Mouse (Mus musculus) ovary, postnatal 36 days (tissue): ENCODE measurements around the gene Siah3.

Experiments used
- DNase-seq: peaks from one replicate; pipeline ENCODE4 v3.0.0; 2022; ENCODE audit warnings: low spot score, mixed read lengths

Siah3 gene

DNA sequence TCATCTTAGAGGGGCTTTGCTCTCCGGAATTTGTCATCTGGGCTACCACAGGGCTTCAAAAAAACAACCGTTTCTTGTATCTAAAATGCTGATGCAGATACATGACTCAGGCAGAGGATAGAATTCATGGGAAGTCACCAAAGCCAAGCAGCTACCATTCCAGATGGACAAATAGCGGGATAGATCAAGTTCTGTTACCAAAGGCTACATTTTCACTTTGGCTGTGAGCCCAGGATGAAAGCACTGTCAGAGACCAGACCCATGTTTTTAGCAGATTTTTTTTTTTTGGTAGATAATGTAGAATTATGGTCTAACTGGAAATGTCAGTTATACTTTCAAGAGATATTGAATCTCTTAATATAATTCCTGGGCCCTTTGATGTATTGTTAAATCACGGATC is 7.4 kb downstream of the Siah3 start:
- no peak for DNase-seq

DNA sequence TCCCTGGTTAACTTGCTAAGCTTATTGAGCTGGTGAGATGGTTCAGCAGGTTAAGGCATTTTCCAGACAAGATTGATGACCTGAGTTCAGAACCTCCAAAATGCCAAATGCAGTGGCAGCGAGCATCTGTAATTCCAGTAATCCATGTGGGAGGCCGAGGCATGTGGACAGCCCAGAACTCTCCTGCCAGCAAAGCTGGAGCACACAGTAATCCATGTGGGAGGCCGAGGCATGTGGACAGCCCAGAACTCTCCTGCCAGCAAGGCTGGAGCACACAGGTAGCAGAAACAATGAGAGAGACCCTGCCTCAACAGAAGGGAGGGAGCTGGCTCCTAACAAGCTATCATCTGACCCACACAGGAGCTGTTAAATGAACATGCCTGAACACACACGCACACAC is 13.2 kb downstream of the Siah3 start:
- DNase-seq, result no peak

DNA sequence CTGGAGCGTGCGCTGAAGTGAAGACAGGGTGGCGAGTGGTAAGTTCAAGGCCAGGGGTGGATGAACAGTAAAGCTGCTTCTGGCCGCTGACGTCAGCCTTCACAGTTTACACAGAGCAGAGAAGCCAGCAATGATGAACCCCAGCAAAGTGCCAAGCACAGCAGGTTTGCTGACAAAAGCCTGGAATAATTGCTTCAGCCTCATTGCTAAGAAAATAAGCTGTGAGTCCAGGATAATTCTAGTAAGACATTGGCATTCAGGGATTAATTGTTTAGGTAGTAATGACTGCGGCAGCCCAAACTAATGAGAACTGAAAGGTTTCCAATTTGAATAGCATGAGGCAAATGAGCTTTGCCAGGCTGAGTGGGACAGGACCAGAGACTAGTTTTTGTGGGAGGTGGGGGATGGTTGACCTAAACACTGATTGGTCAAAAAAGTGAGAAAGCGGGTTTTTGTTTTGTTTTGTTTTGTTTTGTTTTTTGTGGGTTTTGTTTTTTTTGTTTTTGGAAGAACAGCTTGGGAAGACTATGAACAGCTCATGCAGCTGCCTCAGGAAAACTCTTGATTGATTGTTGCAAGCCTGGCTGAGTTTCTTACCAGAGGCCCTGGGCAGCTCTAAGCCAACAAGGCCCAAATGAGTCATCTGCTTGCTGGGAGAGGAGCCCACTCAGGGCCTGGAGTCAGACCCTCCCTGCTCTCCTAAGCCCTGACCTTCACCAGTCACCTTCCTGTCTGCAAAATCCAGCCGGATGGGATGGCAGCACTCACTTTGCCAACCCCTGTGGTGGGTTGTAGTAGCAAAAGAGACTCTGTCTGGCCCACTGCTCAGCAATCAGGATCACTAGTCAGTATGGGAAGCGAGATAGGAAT is 17.5 kb downstream of the Siah3 start:
- DNase-seq, result peak; percentile 18

DNA sequence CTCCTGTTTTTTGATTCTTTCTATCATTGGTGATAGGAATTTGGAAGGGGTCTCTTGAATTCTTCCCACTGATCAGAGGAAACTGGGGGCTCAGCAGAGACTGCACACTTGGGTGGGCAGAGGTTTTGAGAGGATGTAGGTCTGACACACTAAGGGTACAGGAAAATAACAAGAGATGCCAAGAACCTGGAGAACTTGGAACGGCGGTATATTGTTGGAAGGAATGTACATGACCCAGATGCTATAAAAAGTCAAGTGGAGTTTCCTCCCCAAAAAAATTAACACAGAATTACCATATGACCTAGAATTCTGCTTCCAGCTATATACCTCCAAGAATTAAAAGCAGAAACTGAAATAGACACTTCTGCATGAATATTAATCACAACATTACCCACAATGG is 20.1 kb downstream of the Siah3 start:
- no peak for DNase-seq

DNA sequence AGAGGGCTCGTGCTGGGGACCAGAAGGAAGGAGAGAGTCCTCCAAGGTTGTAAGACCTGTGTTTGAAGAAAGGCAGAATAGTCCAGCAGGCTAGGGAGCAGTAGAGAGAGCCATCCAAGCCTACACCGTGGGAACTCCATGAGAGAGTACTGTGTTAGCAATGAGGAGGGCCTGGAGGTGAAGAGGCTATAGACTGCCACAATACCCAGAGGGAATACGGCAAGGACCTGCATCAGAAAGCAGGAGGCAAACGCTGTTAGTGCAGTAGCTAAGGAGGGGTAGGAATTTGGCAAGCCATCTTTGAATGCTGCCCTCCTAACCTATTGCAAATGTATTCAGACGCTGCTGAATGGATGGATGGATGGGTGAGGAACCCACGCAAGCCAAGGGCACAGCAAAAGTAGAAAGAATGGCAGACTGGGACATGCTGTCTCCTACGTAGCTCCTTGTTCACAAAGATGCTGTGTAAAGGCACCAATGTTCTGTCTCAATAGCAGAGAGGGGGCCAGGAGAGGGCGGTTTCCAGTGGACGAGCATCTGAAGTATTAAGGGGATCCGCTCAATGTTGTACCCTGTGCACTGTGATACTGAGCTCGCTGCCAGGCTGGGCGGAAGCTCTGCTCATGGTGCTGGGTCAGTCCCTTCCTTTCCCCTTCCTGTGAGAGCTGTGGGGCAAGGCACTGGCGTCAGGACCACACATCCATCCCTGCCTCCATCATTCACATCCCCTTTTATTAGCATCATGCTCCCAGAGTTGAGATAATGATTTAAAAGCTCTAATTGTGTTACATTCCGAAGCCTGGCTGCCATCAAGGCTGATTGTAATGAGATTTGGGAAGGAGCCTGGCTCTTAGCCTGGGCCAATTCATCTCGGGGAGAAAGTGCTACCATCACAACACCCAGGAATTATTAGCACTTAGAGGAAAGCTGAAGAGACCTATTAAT is 26.7 kb downstream of the Siah3 start:
- no peak for DNase-seq

DNA sequence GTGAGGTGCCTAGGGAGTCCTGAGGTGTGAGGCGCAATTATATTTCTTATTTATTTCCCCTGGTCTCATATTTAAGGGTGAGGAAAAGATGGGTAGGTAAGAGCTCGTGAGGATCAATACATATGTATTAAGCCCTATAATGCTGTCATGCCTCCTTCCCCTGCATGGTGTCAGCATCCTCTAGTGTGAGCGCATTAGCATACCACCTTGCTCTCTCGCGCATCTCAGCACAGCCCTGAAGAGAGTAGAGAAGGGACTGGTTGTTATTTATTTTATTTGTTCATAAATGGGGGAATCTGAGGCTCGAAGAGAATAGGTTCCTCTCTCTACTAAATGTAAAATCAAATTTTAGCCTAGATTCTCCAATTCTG is 27.4 kb downstream of the Siah3 start:
- no peak for DNase-seq

DNA sequence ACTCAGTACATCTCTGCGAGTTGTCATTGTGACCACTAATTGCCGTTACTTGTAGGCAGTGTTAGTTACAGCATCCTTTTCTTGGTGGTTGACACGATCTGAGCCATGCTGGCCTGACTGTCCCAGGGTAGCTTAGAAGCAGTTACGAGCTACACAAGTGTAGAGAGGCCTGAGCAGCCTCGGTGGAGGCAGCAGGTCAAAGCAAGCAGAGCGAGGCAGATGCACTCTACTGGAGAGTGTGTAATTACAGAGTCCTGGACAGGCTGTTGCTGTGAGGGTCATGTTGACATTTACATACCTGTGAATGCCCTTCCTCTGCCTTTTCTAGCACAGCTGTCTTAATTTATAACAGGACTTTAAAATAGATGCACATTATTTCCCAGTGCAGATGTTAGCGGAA is 32.1 kb downstream of the Siah3 start:
- no peak for DNase-seq

DNA sequence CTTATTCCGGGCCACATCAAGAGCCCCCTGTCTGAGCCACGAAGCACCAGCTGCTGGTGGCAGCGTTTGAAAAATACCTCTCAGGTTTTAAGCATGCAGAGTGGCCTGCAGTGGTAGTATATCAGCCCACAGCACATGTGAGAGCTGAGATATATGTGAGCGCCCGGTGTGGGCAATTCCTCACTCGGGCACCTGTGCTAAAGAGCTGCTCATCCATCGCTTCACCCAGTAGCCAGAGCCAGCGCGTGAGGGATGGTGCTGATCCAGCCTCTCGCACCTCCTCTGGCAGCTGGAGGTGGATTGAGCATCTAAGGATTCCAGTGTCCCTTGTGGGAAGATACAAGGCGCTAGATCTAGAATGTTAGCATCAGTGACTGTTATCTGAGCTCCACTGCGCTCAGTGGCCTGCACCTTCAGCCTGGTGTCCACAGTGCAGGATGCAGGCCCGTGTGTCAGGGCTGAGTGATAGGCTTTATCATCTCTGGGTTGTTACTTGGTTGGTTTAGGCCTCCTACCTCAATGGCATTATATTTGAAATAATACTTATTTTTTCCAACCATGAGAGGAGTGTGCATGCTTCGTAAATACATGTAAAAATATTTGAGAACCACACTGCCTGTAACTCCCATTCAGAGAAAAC is 37.9 kb downstream of the Siah3 start:
- no peak for DNase-seq

DNA sequence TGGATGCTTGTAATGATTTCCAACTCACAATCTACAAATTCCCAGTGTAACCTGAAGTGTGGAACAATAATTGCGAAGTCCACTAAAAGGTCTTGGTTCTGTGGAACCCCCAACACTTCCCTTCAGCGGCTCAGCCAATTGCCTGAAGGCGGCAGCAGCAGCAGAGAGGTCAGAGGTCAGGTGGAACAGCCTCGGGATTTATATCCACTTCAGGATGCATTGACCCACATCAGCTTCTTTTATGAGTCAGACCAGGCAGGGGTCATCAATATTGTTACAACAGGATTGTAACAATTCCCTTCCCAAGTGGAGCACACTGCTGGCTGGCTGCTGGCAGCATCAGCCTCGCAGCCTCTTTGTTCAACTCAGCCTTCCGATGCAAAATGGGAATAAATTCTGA is 39.1 kb downstream of the Siah3 start:
- DNase-seq, result no peak

DNA sequence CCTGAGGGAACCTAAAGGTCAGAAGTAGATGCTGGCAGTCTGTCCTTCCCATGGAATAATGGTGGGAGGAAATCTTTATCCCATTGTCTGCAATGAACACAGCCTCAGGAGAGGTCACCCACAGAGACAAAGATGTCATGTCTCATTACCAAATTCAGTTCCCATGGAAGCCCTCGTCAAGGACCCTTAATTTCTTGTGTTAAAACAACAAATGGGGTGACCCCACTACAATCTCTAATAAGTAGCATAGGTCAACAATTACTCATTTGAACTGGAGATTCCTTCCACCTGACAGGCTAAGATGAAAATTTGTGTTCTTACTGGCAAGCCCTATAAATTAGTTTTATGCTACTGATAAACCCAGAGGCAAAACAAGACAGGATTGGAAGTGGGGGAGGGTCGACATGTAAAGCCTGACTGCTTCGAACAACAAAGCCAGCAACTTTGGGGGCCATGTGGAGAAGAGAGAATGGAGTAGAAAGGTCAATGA is 45.8 kb downstream of the Siah3 start:
- no peak for DNase-seq

DNA sequence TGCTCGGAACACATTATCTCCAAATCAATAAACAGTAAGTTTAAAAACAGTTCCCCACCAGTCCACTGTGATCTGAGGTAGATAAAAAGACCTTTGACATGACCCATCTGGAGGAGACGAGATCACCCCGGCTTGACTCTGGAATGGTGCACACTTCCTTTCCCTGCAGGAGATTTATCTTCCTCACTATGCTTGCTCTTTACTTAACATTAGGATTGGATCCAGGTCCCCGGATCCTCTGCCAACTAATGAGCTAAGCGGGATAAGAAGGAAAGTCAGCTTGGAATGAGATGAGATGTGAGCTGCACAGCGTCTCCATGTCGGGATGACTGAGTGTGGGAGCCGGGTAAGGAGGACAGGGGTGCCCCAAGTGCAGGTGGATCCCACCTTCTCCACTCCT is 46.7 kb downstream of the Siah3 start:
- no peak for DNase-seq

DNA sequence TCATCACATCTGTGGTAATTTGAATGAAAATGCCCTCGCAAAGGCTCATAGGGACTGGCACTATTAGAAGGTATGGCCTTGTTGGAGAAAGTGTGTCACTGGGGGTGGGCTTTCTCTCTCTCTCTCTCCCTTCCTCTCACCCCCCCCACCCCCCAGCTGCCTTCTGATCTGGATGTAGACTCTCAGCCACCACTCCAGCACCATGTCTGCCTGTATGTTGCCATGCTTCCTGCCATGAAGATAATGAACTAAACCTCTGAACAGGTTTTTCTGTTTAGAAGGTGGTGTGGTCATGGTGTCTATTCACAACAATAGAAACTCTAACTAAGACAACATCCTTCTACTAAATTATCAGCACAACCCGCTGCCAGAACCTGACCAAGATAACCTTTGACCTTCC is 48.5 kb downstream of the Siah3 start:
- no peak for DNase-seq

DNA sequence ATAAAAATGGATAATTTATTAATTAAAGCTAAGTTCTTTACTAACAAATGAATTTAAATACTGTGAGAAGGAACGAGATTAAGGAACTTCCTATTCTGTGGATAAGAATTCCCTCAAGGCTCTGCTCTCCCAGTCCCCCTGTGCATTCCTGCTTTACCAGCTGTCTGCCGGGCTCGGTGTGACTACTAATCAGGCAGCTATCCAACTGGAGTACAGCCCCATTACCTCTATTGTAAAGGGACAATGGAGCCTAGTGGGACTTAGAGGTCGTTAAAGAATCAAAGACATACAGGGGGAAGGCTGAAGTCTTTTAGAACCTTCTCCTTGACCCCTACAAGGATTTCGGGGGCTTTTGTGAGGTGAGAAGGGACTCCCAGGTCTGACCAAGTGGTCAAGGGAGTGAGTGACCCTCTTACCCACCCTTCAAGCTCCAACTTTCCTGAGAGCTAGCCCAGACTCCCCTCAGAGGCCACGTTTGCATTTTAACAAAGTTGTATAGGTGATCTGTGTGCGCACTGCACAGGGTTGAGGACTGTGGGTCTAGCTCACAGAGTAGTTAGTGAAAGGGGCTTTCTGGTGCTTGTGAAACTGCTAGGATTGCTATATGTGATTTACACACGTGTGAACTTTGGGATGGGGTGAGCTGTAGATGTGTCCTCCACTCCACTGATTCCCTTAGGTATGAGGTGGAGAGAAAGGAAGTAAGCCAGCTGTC is 49.5 kb downstream of the Siah3 start:
- no peak for DNase-seq

DNA sequence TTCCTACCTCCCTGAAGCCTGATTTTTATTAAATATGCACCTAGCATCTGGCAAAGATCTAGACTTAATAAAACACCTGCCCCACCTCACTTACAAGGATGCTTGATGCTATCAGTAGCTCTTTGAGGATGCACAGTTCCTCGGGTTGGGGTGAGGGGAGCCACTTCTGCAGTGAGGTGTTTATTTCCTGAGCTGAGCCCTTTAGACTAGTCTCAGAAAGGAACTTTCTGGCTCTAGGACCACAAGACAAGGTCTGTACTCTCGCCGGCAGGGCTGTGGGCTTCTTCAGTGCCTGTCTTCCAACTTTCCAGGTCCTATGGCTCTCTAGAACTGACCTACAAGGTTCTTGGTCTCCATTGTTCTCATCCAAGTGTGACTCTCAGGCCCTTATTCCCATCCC is 50.5 kb downstream of the Siah3 start:
- DNase-seq, result no peak

DNA sequence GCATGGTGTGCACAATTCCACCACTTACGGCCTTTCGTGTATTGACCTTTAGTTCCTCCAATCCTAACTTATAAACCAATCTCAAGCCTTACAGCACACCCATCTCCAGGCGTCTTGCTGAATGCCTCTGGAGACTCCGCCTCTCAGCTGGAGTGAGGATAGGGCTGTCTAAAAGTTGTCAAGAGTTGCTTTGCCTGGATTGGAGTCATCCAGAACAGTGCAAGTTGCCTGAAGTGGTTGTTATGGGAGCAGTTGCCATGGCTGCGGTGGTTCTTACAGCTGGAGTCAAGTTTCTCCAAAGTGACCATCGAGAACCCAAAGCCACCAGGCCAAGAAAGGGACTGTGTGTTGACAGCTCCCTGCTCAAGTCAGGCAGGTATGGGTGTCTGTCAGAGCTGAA is 54.3 kb downstream of the Siah3 start:
- DNase-seq, result no peak

DNA sequence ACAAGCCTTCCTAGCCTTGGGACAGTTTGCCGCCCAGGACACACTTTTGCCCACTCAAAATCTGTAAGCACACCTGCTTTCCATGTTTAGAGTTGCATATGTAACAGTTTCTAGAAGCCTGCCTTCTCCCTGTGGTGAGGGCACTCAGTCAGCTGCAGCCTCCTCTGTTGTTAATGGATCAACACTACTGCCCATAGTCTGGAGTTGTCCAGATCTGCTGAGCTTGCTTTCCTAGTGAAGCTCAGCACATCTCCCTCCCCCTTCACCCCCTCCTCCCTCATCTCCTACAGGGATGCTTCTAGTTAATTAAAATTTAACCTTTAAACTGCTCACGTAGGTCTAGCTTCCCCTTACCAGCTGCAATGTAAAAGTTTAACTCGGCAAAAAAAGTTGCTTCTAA is 57.2 kb downstream of the Siah3 start:
- no peak for DNase-seq

DNA sequence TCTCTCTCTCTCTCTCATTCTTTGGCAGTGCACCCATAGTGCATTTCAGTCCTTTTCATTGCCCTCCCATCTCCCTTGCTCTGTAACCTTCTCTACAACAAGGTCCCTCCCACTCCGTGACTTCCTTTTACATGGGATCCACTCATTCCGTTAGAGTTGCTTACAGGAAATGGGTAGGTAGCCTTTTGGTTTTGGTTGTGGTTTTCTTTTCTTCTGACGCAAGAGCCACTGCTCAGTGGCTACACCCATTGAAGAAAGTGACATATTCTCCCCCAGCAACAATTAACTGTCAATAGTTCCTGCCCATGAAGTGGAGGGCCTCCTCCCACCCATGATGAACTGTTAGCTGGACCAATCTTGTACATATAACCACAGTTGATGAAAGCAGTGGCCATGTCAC is 60.4 kb downstream of the Siah3 start:
- no peak for DNase-seq

DNA sequence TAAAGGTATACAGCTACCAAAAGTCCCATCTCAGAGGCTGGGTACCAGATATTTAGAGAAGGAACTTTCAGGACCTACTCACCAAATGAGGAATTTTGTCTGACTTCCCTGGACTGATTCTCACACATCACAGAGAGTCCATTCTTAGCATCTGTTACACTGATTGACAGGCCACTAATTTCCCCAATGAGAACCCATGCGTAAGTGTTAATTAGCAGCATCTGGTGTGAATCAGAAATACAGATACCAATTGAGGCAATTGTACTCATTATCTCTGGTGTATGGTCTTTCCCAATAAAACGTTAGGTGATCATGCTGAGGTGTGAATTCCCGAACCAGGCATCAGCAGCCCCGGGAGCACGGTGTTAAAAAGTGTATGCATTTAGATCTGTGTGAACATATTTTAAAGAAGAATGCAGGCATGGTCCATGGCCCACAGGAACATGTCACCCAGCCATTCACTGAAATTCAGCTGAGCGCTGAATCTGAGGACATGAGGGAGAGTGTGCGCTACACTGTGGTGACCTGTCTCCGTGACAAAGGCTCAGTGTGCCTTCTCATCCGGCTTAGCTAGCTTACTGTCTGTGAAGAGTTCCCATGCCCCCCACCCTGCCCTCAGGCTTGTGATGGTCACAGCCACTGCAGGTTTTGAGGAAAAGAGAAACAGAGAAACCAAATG is 61.3 kb downstream of the Siah3 start:
- DNase-seq, result no peak

DNA sequence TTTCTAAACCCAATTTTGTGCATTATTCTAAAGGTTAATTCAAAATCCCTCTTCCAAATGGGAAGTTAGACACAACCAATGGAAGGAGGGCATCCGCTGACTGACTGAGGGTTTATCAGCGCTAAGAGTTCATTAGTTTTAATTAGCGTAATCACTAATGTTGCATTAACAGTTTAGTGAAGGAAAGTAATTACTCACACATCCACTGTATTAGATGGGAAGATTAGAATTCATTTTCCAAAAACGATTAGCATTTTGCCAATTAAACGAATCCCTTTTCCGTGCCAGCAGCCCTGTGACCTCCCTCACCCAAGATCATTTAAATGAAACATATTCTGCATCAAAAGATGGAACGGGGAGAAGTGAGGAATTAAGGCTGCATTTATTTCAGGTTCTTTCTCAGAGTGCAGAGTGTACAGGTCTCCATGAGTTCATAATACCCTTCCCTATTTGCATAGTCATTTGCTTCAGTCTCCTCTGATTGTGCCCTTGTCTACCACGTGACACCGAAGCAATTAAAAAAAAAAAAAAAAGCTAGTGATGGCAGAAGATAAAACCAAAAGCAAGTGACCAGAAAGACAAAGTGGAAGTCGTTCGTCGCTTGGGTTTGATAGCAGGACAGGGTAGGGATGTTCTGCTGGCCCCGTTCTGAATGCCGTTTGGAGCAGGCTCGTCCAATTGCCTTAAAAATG is 62.6 kb downstream of the Siah3 start:
- DNase-seq, result no peak

DNA sequence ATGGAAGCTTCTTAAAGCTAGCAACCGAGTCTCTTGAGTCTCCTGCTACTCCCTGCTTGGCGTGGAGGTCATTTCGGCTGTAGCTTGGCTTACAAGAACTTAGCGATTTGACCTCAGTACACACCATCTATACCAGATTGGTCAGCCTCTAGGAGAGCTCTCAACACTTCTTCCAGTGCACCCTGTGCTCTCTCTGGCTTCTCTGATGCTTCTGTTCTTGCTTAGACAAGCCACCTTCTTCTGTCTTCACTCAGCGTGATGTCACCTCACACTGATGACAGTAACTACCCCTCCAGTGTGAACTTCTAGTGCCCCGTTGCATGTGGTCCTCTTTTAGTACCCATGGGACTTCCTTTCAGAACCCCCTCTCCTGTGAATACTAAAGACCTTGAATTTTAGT is 63.1 kb downstream of the Siah3 start:
- DNase-seq, result no peak

DNA sequence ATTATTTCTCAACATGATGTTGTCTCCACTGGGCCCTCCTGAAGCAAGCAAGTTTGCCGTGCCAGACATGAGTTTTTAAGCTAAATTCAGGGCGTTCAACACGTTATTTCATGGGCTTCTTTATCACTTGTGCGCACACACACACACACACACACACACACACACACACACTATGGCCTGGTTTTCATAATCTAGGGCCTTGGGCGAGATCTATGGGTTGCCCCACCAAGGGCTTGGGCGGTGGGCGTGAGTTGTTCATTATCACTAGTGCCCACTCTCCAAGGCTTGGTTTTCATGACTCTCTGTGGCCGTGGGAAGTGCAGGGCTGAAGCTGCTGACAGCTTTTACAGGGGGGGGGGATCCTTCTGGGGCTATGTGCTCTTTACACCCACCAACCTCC is 63.9 kb downstream of the Siah3 start:
- DNase-seq, result no peak
